Mouse (Mus musculus) stomach, postnatal 0 days (tissue): Measurements from ENCODE around the gene Ccdc160. TPM values are rescaled to one million over a fixed set of nuclear protein-coding genes. Genes with fewer than 3 reads are reported as not detected.

Source experiments
- ATAC-seq: fragments of 200-750 bp; cut with Nextera tagmentation; 2 replicates; pipeline ENCODE4 v1.8.0; 2017; ENCODE audit not compliant: low FRiP score, low TSS enrichment
- DNase-seq: peaks from one replicate; pipeline ENCODE4 v3.0.0-alpha.2; 2016; ENCODE audit warnings: low spot score
- H3K27ac ChIP-seq: fragments of 300-500 bp; sonication (generic); replicated peaks from 2 replicates; pipeline ENCODE4 v1.5.1; 2014; ENCODE audit warnings: mild to moderate bottlenecking, control low read depth
- H3K27me3 ChIP-seq: fragments of 300-500 bp; sonication (generic); 2 replicates; pipeline ENCODE4 v1.6.1; 2014; ENCODE audit warnings: low read length; ENCODE audit not compliant: control insufficient read depth, insufficient read depth
- H3K36me3 ChIP-seq: fragments of 300-500 bp; sonication (generic); 2 replicates; pipeline ENCODE4 v1.6.1; 2014; ENCODE audit warnings: low read length, mixed read lengths; ENCODE audit not compliant: control insufficient read depth, insufficient read depth
- H3K4me1 ChIP-seq: fragments of 300-500 bp; sonication (generic); replicated peaks from 2 replicates; pipeline ENCODE4 v1.6.1; 2014; ENCODE audit warnings: antibody characterized with exemption; ENCODE audit not compliant: control insufficient read depth, insufficient read depth
- H3K4me2 ChIP-seq: fragments of 300-500 bp; sonication (generic); replicated peaks from 2 replicates; pipeline ENCODE4 v1.6.1; 2014; ENCODE audit warnings: low read depth, mild to moderate bottlenecking, control low read depth, moderate library complexity
- H3K4me3 ChIP-seq: fragments of 300-500 bp; sonication (generic); 2 replicates; pipeline ENCODE4 v1.5.1; 2014; ENCODE audit warnings: low read depth, low read length, control low read depth
- H3K9ac ChIP-seq: fragments of 300-500 bp; sonication (generic); 2 replicates; pipeline ENCODE4 v1.6.1; 2014; ENCODE audit warnings: mild to moderate bottlenecking, low read length, control low read depth, mixed read lengths
- H3K9me3 ChIP-seq: fragments of 300-500 bp; sonication (generic); 2 replicates; pipeline ENCODE4 v1.6.1; 2016; ENCODE audit warnings: low read length; ENCODE audit not compliant: control insufficient read depth
- CTCF ChIP-seq: IDR thresholded peaks from 2 replicates; pipeline ENCODE4 v1.5.1; 2016; ENCODE audit warnings: antibody characterized with exemption, low read depth, mild to moderate bottlenecking, moderate library complexity
- EP300 ChIP-seq: optimal IDR thresholded peaks from 2 replicates; pipeline ENCODE3; 2016; ENCODE audit warnings: antibody characterized with exemption
- WGBS: fragments of 180-500 bp; shearing (Covaris S2); extraction: QIAGEN DNeasy Blood & Tissue Kit; methylation state at CpG from one replicate; pipeline ENCODE4 v1.1.7; 2014; 5-methylcytosine and 5-hydroxymethylcytosine counted together
- microRNA counts: library from miRNA; unstranded; fragments of <30 nt; microRNA quantifications from one replicate; lab custom pipeline; 2015
- microRNA-seq: library from miRNA; unstranded; fragments of <30 nt; microRNA quantifications from one replicate; pipeline ENCODE4, GENCODE M21; 2016
- polyA plus RNA-seq: library from polyadenylated mRNA; unstranded; fragments of >200 nt; fragmentation: Nextera tagmentation; extraction: Ambion mirVana; gene quantifications from 2 replicates; pipeline ENCODE4 v1.2.1, GENCODE M21; 2015

Ccdc160 gene
- polyA plus RNA-seq, 1 experiment from 2014 or later = 0.25 TPM

DNA sequence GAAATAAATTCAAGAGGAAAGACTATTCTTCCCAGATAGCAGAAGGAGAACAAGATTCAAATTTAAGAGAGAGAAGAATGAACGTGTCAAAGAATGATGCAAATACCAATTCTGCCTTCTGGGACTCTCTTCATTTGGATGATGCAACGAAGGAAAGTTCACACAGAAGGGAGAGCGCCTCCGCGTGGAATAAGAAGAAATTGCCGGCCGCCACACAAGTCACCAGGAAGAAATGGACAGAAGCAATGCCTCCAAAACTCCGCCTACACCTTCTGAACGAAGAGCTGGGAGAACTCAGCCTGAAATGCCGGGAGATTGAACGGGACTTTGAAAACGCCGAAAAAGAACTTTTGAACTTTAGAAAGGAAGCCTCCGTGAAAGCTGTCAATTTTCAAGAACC lies 7.3 kb downstream of the Ccdc160 start:
- Histone ChIP-seq H3K36me3 (no peaks in the 10 kb centered on the region), H3K27ac (no peak overlapping the region), H3K4me2 (no peak overlapping the region), H3K27me3 (no peaks in the 10 kb centered on the region), H3K4me1 (no peaks in the 10 kb centered on the region), H3K9ac (no peak overlapping the region), H3K9me3 (no peaks in the 10 kb centered on the region), H3K4me3 (no peak overlapping the region)
- no peak for DNase-seq
- no peak for ATAC-seq
- WGBS = 66% methylated on average over 14 of the region's 14 CpGs
- TF ChIP-seq EP300 = no peak
- no peak for TF ChIP-seq CTCF

DNA sequence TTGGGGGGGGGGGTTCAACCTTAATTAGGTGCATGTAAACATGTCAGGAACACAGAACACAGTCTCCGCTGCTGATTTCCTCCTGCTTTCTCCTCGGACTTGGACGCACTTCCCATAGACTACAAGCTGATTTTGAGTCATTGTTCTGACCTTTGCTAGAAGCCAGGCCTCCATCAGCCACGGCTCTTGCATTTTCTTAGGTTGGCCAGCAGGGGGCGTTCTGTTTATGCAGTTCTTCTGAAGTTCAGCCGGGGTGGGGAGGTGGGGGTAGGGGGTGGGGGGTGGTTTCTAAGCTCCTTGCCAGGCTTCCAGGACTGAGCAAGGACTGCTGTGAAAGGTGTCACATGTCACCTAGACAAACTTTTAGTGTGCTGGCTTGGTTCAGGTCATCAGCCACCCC lies 8.6 kb downstream of the Ccdc160 start:
- Histone ChIP-seq H3K4me2 (no peak overlapping the region), H3K27ac (no peak overlapping the region), H3K9me3 (no peaks in the 10 kb centered on the region), H3K36me3 (no peaks in the 10 kb centered on the region), H3K4me3 (no peak overlapping the region), H3K27me3 (no peaks in the 10 kb centered on the region), H3K4me1 (no peaks in the 10 kb centered on the region), H3K9ac (no peak overlapping the region)
- no peak for ATAC-seq
- 29% methylated on average over 6 of the region's 6 CpGs for WGBS
- DNase-seq = no peak
- TF ChIP-seq CTCF (peak; percentile 44), EP300 (no peak)

DNA sequence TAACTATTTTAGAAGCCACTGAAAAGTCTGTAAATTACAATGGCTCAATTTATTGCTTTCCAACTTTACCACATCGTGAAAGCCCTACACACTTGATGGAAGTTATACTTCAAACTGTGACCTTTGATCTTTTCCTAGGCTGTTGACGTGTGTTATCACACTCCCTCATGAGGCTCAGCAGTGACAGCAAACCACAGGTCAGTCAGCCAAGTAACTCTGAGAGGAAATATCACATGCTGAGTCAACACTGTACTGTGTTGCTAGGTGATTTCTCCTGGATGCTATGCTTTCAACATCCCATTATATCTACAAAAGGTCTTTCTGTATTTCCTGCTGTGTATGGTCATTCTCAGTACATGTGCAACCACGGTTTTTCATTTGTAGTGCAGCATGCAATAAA lies 28.3 kb downstream of the Ccdc160 start:
- Histone ChIP-seq H3K4me3 (no peak overlapping the region), H3K27ac (no peak overlapping the region), H3K4me1 (no peaks in the 10 kb centered on the region), H3K4me2 (no peak overlapping the region), H3K9me3 (no peaks in the 10 kb centered on the region), H3K36me3 (no peaks in the 10 kb centered on the region), H3K27me3 (no peaks in the 10 kb centered on the region), H3K9ac (no peak overlapping the region)
- DNase-seq (no peak), ATAC-seq (no peak)
- TF ChIP-seq EP300 (no peak), CTCF (no peak)
- WGBS = 30% methylated on average over 3 of the region's 3 CpGs

MicroRNA genes within 50 kb of the gene (microRNA counts, 519-probe panel; counts per million panel counts)
- microRNA mmu-miR-106a+mmu-miR-17 (lab: Ali Mortazavi, UCI) (6,912 counts per million, percentile 88 among the panel's probes with 10 or more counts), microRNA mmu-miR-18b (lab: Ali Mortazavi, UCI) (not detected), microRNA mmu-miR-363 (lab: Ali Mortazavi, UCI) (not detected)

Small RNA genes within 50 kb of the gene (microRNA-seq; reads per million reads assigned to microRNA genes)
- gene Mir106a (12.5 reads per million, percentile 19 among the genes with 10 or more reads in this experiment), gene Mir18b (2.9 reads per million), gene Mir19b-2 (not detected), gene Mir20b (13.2 reads per million, percentile 21 among the genes with 10 or more reads in this experiment), gene Mir363 (12.2 reads per million, percentile 19 among the genes with 10 or more reads in this experiment), gene Mir92-2 (29.6 reads per million, percentile 31 among the genes with 10 or more reads in this experiment)

Other genes with a start within 250 kb of the Ccdc160 start
- 238 and 253 TPM in 2 replicates for gene Gpc3, start 177.2 kb upstream of the Ccdc160 start, polyA plus RNA-seq
- 7.2 and 7.4 TPM in 2 replicates for gene Phf6, start 121.1 kb downstream of the Ccdc160 start, polyA plus RNA-seq
- gene Hprt, start 196.9 kb downstream of the Ccdc160 start, polyA plus RNA-seq = 251 and 254 TPM in 2 replicates